Comparison of ENCODE assay signal across 10 mouse cellular contexts in the genomic region with DNA sequence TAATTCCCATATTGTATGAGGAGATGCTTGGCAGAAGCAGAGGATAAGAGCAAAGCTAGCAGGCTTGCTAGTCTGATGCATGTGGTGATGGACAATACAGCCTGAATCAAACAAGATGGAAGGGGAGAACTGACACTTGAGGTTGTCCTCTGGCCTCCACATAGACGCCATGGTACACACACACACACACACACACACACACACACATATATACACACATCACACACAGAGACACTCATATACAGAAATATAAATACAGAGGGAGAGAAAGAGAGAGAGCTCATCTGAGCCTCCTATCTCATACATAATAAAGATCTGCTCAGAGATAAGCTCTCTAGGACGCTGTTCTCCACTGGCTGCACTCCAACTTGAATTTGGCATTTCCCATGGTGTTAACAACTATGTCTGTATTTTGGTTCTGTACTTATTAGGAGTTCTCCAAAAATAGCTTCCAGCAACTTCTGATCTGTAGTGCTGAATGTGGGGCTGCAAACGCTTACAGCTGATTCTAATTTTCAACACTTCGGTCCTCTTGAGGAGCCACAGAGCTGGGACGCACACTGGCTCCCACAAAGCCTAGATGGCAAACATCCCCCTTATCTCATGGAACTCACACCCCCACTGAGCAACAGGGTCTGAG.
DNase-seq lines count a peak whose midpoint lies in the region; ATAC-seq lines count a peak whose summit lies in the region.
"Had no signal": no experiment of that assay in that cellular context is flagged by ENCODE, and none has a peak within 500 bp of the region (broad histone marks: within the 10 kb centered on the region; RNA-seq: fewer than 3 reads in every experiment).

No protein-coding gene starts in this region.

- no peaks in the 10 kb centered on the region for H3K36me3 ChIP-seq in midbrain, embryonic 13.5 days

- no peaks in the 10 kb centered on the region for H3K4me1 ChIP-seq in midbrain, embryonic 13.5 days (replicated peaks)

- WGBS in midbrain, embryonic 13.5 days, result 90% methylated on average over 5 of the region's 5 CpGs

- no peak overlapping the region for H3K9ac ChIP-seq in midbrain, embryonic 13.5 days (replicated peaks)

- H3K4me2 ChIP-seq in midbrain, embryonic 13.5 days (replicated peaks), result no peak overlapping the region

- H3K27ac ChIP-seq in midbrain, embryonic 13.5 days, result no peak overlapping the region

- ATAC-seq in activated CD4-positive, CD25-positive, alpha-beta regulatory T cell, adult 4 months, result no peak
- no peak for ATAC-seq in midbrain, embryonic 13.5 days

- peak; percentile 11 for DNase-seq in adrenal gland, postnatal 10 days
- DNase-seq in adrenal gland, postnatal 4 days (ENCODE audit: low spot score in 2 of 2), result no peak
- peak; percentile 20 to 48 for DNase-seq in kidney, postnatal 4 days
- DNase-seq in kidney, adult 8-10 months, result no peak
- DNase-seq in heart, postnatal 4 days, result peak; percentile 55
- peak; percentile 67 to 72 for DNase-seq in right cerebral cortex, adult 2 months (ENCODE audit: low spot score in 2 of 2)
- DNase-seq: spleen, adult 18-20 months had no signal

- H3K9me3 ChIP-seq in midbrain, embryonic 13.5 days, result no peaks in the 10 kb centered on the region

- H3K4me3 ChIP-seq in midbrain, embryonic 13.5 days (replicated peaks), result no peak overlapping the region
- H3K4me3 ChIP-seq: myocyte had no signal

- no peaks in the 10 kb centered on the region for H3K27me3 ChIP-seq in midbrain, embryonic 13.5 days

Comparison
In these comparisons a context has a peak if more than half of its experiments do, and no peak if none do; other contexts are left out.
1. DNase-seq: peak in adrenal gland, postnatal 10 days (single experiment), kidney, postnatal 4 days (2 of 2), heart, postnatal 4 days (single experiment) and right cerebral cortex, adult 2 months (2 of 2); none in adrenal gland, postnatal 4 days (0 of 2) and kidney, adult 8-10 months (0 of 2).